Mouse (Mus musculus) c-Kit-positive CD71-positive TER-119-positive erythroid progenitor cells, embryonic 14.5 days (primary cell): ENCODE data around the gene Dpy19l3.

Source experiments
- DNase-seq: peaks from one replicate; pipeline ENCODE4 v3.0.0-alpha.2; 2013; ENCODE audit warnings: low spot score

Gene Dpy19l3

GRCm38 (mm10) chr7:35636874-35637273, 117.4 kb downstream of the Dpy19l3 start:
- no peak for DNase-seq

GRCm38 (mm10) chr7:35636229-35636628, 118.0 kb downstream of the Dpy19l3 start:
- DNase-seq, result no peak
